Mouse (Mus musculus) embryonic facial prominence, embryonic 15.5 days (tissue): ENCODE measurements at regions not wholly inside any gene's neighbourhood (a gene's known extent, or its start where the extent isn't known, plus 50 kb on each side); places are given as distances from the start of the nearest gene placed in this dataset.

Experiments used
- ATAC-seq: fragments of 200-750 bp; cut with Nextera tagmentation; 2 replicates; pipeline ENCODE4 v1.8.0; 2017; ENCODE audit warnings: low read depth, moderate TSS enrichment; ENCODE audit not compliant: insufficient number of reproducible peaks, low FRiP score, low TSS enrichment
- H3K27ac ChIP-seq: fragments of 300-500 bp; sonication (generic); replicated peaks from 2 replicates; pipeline ENCODE4 v1.5.1; 2015; ENCODE audit warnings: mild to moderate bottlenecking, inconsistent platforms
- H3K27me3 ChIP-seq: fragments of 300-500 bp; sonication (generic); 2 replicates; pipeline ENCODE4 v1.6.1; 2015; ENCODE audit warnings: inconsistent platforms
- H3K36me3 ChIP-seq: fragments of 300-500 bp; sonication (generic); 2 replicates; pipeline ENCODE4 v1.6.1; 2015; ENCODE audit warnings: mild to moderate bottlenecking, inconsistent platforms
- H3K4me1 ChIP-seq: fragments of 300-500 bp; sonication (generic); 2 replicates; pipeline ENCODE4 v1.6.1; 2015; ENCODE audit warnings: inconsistent platforms
- H3K4me2 ChIP-seq: fragments of 300-500 bp; sonication (generic); replicated peaks from 2 replicates; pipeline ENCODE4 v1.6.1; 2015; ENCODE audit warnings: mild to moderate bottlenecking, inconsistent platforms
- H3K4me3 ChIP-seq: fragments of 300-500 bp; sonication (generic); replicated peaks from 2 replicates; pipeline ENCODE4 v1.5.1; 2015; ENCODE audit warnings: mild to moderate bottlenecking, inconsistent platforms
- H3K9ac ChIP-seq: fragments of 300-500 bp; sonication (generic); 2 replicates; pipeline ENCODE4 v1.6.1; 2015; ENCODE audit warnings: inconsistent platforms
- H3K9me3 ChIP-seq: fragments of 300-500 bp; sonication (generic); replicated peaks from 2 replicates; pipeline ENCODE4 v1.6.1; 2016; ENCODE audit warnings: inconsistent platforms
- WGBS: fragments of 180-500 bp; shearing (Covaris S2); methylation state at CpG from one replicate; pipeline ENCODE4 v1.1.7; 2015; 5-methylcytosine and 5-hydroxymethylcytosine counted together

GRCm38 (mm10) chr1:184454381-184454780 lies 278.0 kb downstream of the Hlx start:
- H3K4me1 ChIP-seq = no peaks in the 10 kb centered on the region
- no peak overlapping the region for H3K9ac ChIP-seq
- no peaks in the 10 kb centered on the region for H3K36me3 ChIP-seq
- no peak overlapping the region for H3K4me2 ChIP-seq
- no peak overlapping the region for H3K4me3 ChIP-seq
- H3K9me3 ChIP-seq = no peaks in the 10 kb centered on the region
- 74% methylated on average over 4 of the region's 4 CpGs for WGBS
- no peak overlapping the region for H3K27ac ChIP-seq
- ATAC-seq = no peak
- H3K27me3 ChIP-seq = no peaks in the 10 kb centered on the region; the same call in 1 of the 2 replicates

GRCm38 (mm10) chr1:184453673-184454072 lies 278.7 kb downstream of the Hlx start:
- H3K36me3 ChIP-seq = no peaks in the 10 kb centered on the region
- H3K4me3 ChIP-seq = no peak overlapping the region
- no peaks in the 10 kb centered on the region for H3K9me3 ChIP-seq
- H3K4me1 ChIP-seq = no peaks in the 10 kb centered on the region
- H3K27me3 ChIP-seq = no peaks in the 10 kb centered on the region; the same call in 1 of the 2 replicates
- ATAC-seq = no peak
- H3K27ac ChIP-seq = no peak overlapping the region
- WGBS = 69% methylated on average over 5 of the region's 5 CpGs
- no peak overlapping the region for H3K4me2 ChIP-seq
- H3K9ac ChIP-seq = no peak overlapping the region

GRCm38 (mm10) chr1:184453061-184453460 lies 279.4 kb downstream of the Hlx start:
- 0 out of 2 replicates have a peak, but pooled peaks cover 1% of the 10 kb centered on the region for H3K4me1 ChIP-seq
- H3K27ac ChIP-seq = no peak overlapping the region
- H3K9me3 ChIP-seq = no peaks in the 10 kb centered on the region
- H3K27me3 ChIP-seq = no peaks in the 10 kb centered on the region; the same call in 1 of the 2 replicates
- WGBS = 90% methylated on average over 9 of the region's 9 CpGs
- no peak for ATAC-seq
- H3K4me3 ChIP-seq = no peak overlapping the region
- H3K9ac ChIP-seq = no peak overlapping the region
- H3K36me3 ChIP-seq = no peaks in the 10 kb centered on the region
- no peak overlapping the region for H3K4me2 ChIP-seq

- Histone ChIP-seq H3K9ac (no peak overlapping the region), H3K4me1 (0 out of 2 replicates have a peak, but pooled peaks cover 4% of the 10 kb centered on the region), H3K27ac (no peak overlapping the region), H3K4me2 (no peak overlapping the region), H3K27me3 (no peaks in the 10 kb centered on the region; the same call in 1 of the 2 replicates), H3K36me3 (no peaks in the 10 kb centered on the region), H3K9me3 (no peaks in the 10 kb centered on the region), H3K4me3 (no peak overlapping the region)
- no peak for ATAC-seq
- WGBS = 76% methylated on average over 2 of the region's 2 CpGs
Measured at GRCm38 (mm10) chr1:184451686-184452085, 280.7 kb downstream of the Hlx start.

- no peaks in the 10 kb centered on the region for H3K36me3 ChIP-seq
- ATAC-seq = no peak
- H3K4me1 ChIP-seq = 0 out of 2 replicates have a peak, but pooled peaks cover 4% of the 10 kb centered on the region
- H3K4me3 ChIP-seq = no peak overlapping the region
- H3K9me3 ChIP-seq = no peaks in the 10 kb centered on the region
- no peak overlapping the region for H3K9ac ChIP-seq
- WGBS = 50% methylated on average over 9 of the region's 9 CpGs
- H3K4me2 ChIP-seq = no peak overlapping the region
- H3K27me3 ChIP-seq = no peaks in the 10 kb centered on the region
- H3K27ac ChIP-seq = no peak overlapping the region
Measured at GRCm38 (mm10) chr1:184449007-184449406, 283.4 kb downstream of the Hlx start.

- H3K27ac ChIP-seq = 0 out of 2 replicates have a peak overlapping the region, but pooled peaks have one; percentile 51
- 52% methylated on average over 7 of the region's 7 CpGs for WGBS
- H3K4me3 ChIP-seq = no peak overlapping the region
- no peaks in the 10 kb centered on the region for H3K27me3 ChIP-seq
- H3K9me3 ChIP-seq = no peaks in the 10 kb centered on the region
- no peak for ATAC-seq
- H3K4me1 ChIP-seq = 0 out of 2 replicates have a peak, but pooled peaks cover 4% of the 10 kb centered on the region
- no peak overlapping the region for H3K4me2 ChIP-seq
- H3K9ac ChIP-seq = no peak overlapping the region
- H3K36me3 ChIP-seq = no peaks in the 10 kb centered on the region
Measured at GRCm38 (mm10) chr1:184447911-184448310, 284.5 kb downstream of the Hlx start.

- Histone ChIP-seq H3K4me2 (no peak overlapping the region), H3K27me3 (no peaks in the 10 kb centered on the region), H3K4me1 (0 out of 2 replicates have a peak, but pooled peaks cover 4% of the 10 kb centered on the region), H3K9ac (no peak overlapping the region), H3K36me3 (no peaks in the 10 kb centered on the region), H3K27ac (0 out of 2 replicates have a peak overlapping the region, but pooled peaks have one; percentile 48), H3K9me3 (no peaks in the 10 kb centered on the region), H3K4me3 (no peak overlapping the region)
- WGBS = 41% methylated on average over 5 of the region's 5 CpGs
- peak; percentile 54; the same call in 1 of the 2 replicates for ATAC-seq
Measured at GRCm38 (mm10) chr1:184447161-184447667, 285.2 kb downstream of the Hlx start.

GRCm38 (mm10) chr1:184444189-184444588 lies 288.2 kb downstream of the Hlx start:
- H3K4me3 ChIP-seq = no peak overlapping the region
- no peaks in the 10 kb centered on the region for H3K9me3 ChIP-seq
- H3K27me3 ChIP-seq = no peaks in the 10 kb centered on the region
- no peak overlapping the region for H3K9ac ChIP-seq
- H3K27ac ChIP-seq = no peak overlapping the region
- H3K4me1 ChIP-seq = 0 out of 2 replicates have a peak, but pooled peaks cover 11% of the 10 kb centered on the region
- no peak for ATAC-seq
- no peaks in the 10 kb centered on the region for H3K36me3 ChIP-seq
- 89% methylated on average over 10 of the region's 10 CpGs for WGBS
- H3K4me2 ChIP-seq = no peak overlapping the region

- no peak for ATAC-seq
- no peaks in the 10 kb centered on the region for H3K36me3 ChIP-seq
- no peak overlapping the region for H3K9ac ChIP-seq
- H3K27me3 ChIP-seq = no peaks in the 10 kb centered on the region
- H3K27ac ChIP-seq = no peak overlapping the region
- 74% methylated on average over 3 of the region's 3 CpGs for WGBS
- H3K9me3 ChIP-seq = no peaks in the 10 kb centered on the region
- H3K4me1 ChIP-seq = 0 out of 2 replicates have a peak, but pooled peaks cover 6% of the 10 kb centered on the region
- no peak overlapping the region for H3K4me3 ChIP-seq
- no peak overlapping the region for H3K4me2 ChIP-seq
Measured at GRCm38 (mm10) chr1:184442701-184443100, 289.7 kb downstream of the Hlx start.

GRCm38 (mm10) chr1:184441005-184441557 lies 291.3 kb downstream of the Hlx start:
- no peak for ATAC-seq
- Histone ChIP-seq H3K27ac (no peak overlapping the region), H3K27me3 (no peaks in the 10 kb centered on the region), H3K4me2 (peak overlapping the region; percentile 44), H3K4me1 (0 out of 2 replicates have a peak, but pooled peaks cover 6% of the 10 kb centered on the region), H3K36me3 (no peaks in the 10 kb centered on the region), H3K4me3 (peak overlapping the region; percentile 25), H3K9ac (no peak overlapping the region), H3K9me3 (no peaks in the 10 kb centered on the region)
- 28% methylated on average over 18 of the region's 18 CpGs for WGBS

- 55% methylated on average over 3 of the region's 3 CpGs for WGBS
- H3K4me2 ChIP-seq = no peak overlapping the region
- 0 out of 2 replicates have a peak, but pooled peaks cover 6% of the 10 kb centered on the region for H3K4me1 ChIP-seq
- ATAC-seq = no peak
- no peak overlapping the region for H3K4me3 ChIP-seq
- H3K36me3 ChIP-seq = no peaks in the 10 kb centered on the region
- H3K9ac ChIP-seq = no peak overlapping the region
- H3K27me3 ChIP-seq = no peaks in the 10 kb centered on the region
- no peak overlapping the region for H3K27ac ChIP-seq
- H3K9me3 ChIP-seq = no peaks in the 10 kb centered on the region
Measured at GRCm38 (mm10) chr1:184439506-184439905, 292.9 kb downstream of the Hlx start.

- Histone ChIP-seq H3K9ac (no peak overlapping the region), H3K27ac (no peak overlapping the region), H3K36me3 (no peaks in the 10 kb centered on the region), H3K4me3 (no peak overlapping the region), H3K9me3 (no peaks in the 10 kb centered on the region), H3K4me2 (no peak overlapping the region), H3K27me3 (no peaks in the 10 kb centered on the region), H3K4me1 (0 out of 2 replicates have a peak, but pooled peaks cover 6% of the 10 kb centered on the region)
- ATAC-seq = no peak
- 73% methylated on average over 3 of the region's 3 CpGs for WGBS
Measured at GRCm38 (mm10) chr1:184436387-184436786, 296.0 kb downstream of the Hlx start.
